Mouse (Mus musculus) hindlimb bud, embryonic 11.5 days (tissue): ENCODE data around the gene Dppa3.
"Not testable (repeated sequence)": the region's sequence is repeated elsewhere in the genome, so short reads cannot be mapped to it uniquely, and the experiment has no call there.

Experiments
- DNase-seq: peaks from one replicate; pipeline ENCODE4 v3.0.0-alpha.2; 2012; ENCODE audit warnings: low read depth, low spot score; ENCODE audit errors: extremely low spot score

Gene Dppa3

DNA sequence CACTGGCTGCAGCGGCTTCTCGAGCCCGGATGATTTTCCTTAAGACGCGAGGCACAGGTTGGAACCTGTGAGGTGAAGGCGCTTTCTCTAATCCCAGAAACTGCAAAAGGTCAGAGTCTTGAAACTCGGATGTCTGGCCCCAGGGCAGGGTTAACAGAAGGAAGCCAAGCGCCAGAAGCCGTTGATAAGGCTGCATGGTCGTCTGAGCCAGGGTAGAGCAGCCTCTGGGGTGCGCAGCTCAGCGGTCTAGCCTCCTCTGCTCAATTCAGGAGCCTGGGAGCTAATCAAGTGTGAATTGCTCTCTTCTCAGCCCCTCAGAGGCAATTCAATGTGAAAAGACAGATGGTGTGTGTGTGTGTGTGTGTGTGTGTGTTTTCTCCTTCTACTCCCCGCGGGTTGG, 16.4 kb upstream of the Dppa3 start, which contains the start of gene Gdf3:
Gene Gdf3, minus strand, starts transcription at position 317 of the 400 bp plus-strand sequence.
- DNase-seq = no peak

DNA sequence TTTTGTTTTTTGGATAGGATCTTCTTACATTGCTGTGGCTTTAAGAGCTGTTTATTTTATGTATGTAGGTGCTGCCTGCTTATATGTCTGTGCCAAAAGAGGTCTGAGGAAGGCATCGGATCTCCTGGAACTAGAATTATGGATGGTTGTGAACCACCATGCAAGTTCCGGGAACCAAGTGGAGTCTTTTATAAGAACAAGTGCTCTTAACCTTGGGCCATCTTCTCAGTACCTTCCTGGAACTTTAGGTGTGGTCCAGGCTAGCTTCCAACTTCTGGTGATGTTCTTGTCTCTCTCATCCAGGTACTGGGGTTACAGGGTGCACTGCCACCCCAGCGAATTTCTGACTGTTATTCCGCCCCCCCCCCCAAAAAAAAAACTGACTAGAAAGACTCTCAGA, 13.8 kb upstream of the Dppa3 start:
- no peak for DNase-seq

DNA sequence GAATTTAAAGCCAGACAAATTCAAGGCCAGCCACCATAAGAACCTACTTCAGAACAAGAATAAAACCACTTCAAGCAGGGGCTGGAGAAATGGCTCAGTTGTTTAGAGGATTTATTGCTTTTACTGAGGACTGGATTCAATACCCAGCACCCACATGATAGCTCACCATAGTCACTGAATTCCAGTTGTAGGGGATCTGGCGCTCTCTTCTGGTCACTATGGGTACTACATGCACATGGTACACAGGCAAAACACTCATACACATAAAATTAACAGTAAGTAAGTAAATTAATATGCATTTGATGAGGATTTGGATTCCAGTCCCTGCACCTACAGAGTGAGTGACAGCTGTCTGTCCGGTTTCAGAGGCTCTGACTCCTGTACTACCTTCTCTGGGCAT, 12.2 kb upstream of the Dppa3 start:
- no peak for DNase-seq

DNA sequence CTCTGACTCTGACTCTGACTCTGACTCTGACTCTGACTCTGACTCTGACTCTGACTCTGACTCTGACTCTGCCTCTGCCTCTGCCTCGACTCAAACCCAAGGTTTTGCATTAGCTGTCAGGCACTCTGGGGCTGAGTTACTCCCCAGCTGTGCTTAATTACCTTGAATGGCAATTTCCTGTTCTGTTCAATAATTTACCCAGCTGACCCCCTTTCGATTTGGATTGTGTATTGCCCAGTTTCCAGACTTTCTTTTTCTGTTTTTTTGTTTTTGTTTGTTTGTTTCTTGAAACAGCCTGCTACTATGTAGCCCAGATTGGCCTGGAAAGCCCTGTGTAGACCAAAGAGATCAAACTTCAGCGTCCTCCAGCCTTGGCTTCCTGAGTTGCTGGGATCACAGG, 10.2 kb upstream of the Dppa3 start:
- no peak for DNase-seq

DNA sequence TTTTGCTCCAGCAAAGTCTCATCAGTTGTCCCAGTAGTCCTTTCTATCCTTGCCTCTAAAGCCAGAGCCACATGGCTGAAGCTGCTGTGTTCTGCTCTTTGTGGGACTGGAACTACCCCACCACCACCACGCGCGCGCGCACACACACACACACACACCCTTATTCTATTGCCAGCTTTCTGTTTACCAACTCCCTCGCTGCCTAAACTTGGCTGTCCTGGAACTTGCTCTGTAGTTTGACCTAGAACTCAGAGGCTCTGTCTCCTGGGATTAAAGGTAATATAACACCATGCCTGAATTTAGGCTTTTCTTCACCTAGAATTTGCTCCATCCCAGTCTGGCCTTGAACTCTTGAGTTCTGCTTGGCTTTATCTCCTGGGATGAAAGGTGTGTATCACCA, 5.1 kb upstream of the Dppa3 start:
- no peak for DNase-seq

DNA sequence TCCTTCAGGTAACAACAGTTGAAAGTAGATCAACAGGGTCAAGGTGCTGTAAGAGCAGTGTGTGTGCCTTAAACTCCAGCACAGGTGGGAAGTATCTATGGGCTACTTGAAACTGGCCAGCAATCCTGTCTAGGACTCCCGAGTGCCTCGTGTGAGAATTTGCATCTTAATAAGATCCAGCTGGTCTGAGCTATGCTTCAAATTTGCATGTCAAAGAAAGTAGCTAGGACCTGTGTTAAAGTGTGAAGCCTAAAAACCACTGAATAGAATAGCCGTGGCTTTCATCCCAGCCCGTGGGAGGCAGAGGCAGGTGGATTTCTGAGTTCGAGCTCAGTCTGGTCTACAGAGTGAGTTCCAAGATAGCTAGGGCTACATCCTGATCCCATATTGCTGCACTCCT, 1.7 kb upstream of the Dppa3 start:
- no peak for DNase-seq

DNA sequence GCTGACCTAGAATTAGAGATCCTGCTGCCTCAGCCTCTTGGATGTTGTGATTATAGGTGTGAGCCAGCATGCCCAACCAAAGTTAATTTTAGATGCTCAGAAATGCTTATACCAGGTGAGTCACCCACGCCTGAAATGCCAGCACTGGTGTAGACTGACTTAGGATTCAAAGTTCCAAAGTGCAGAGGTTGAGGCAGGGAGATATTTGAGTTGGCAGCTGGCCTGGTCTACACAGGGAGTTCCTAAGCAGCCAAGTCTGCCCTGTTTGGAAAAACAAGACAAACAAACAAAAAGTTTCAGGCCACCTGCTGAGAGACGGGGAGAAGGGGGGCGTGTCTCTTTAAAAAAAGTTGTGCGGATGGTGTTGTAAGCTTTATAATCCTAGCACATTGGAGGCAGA, 1.1 kb upstream of the Dppa3 start:
- DNase-seq = no peak

DNA sequence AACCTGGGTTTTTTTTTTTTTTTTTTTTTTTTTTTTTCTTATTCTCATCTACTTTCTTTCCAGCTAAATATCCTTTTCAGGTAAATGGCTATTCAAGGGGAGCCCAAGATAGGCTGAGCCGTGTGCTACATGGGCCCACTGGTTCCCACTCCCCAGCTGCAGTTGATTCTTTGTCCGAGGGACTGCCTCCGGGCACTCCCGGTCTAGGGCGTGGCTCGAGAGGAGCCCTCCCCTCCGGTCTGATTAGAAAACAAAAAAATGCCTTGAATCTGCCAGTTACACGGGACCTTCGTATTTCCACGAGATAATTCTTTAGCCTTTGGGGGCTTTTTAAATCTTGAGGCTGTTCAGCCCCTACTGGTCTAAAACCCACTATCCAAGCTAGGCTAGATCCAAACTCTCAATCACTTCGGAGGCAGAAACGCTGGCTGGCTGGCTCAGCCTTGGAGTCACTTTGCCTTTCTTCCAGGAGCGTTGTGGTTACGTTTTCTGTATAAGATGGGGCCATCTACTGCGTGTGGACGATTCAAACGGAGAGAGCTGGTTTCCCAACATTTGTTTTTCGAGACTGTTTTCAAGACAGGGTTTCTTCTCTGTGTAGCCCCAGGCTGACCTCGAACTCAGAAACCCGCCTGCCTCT, 1.4 kb downstream of the Dppa3 start:
- DNase-seq = no peak

DNA sequence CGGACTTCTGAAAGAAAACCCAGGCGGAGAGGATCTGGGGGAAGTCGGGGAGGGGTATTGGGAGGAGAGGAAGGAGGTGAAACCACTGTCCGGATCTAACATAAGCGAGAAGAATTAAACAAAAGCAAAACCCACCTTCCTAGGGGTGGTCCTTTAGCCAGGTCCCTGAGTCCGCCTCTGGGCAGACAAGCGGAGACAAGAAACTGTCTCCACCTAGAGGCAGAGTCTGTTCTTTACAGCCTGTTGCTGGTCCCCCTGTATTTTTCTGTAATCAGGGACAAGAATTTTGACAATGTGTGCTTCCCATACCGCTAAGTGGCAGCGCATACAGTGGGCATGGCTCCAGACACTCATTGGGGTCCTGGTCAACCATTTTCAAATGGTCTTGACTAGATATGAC, 7.2 kb downstream of the Dppa3 start:
- DNase-seq = no peak

DNA sequence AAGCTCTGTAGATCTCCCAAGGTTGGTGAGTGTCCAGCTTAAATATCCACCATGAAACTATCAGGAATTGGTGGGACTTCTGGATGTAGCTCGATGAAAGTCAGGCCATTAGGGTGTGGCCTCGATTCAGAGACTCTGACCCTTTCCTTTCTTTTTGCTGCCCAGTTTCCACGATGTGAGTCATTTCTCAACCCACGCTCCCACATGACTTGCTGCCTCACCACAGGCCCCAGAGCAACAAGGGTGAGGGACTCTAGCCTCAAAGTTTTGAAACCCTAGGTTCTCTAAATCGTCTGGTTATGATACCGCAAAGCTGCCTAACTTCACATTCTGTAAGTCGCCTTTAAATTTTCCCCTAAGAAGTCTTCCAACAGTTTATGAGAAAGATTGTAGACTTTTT, 9.1 kb downstream of the Dppa3 start:
- no peak for DNase-seq

DNA sequence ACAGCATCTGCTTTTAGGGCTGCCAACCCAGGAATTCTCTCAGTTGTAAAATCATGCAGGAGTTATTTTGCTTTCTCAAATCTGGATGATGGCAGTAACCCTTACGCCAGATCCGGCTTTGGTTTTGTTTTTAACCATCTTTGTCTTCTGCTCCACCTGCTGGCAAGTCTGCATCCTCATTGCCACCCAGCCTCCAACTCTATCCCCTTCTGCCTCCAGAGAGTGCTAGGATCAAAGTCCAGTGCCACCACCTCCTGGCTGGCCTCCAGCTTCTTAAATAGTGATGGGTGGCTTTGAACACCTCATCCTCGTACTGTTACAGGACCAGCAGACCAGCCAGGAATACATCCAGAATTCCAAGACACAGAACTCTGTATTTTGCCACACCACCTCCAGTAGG, 10.5 kb downstream of the Dppa3 start:
- DNase-seq = no peak

DNA sequence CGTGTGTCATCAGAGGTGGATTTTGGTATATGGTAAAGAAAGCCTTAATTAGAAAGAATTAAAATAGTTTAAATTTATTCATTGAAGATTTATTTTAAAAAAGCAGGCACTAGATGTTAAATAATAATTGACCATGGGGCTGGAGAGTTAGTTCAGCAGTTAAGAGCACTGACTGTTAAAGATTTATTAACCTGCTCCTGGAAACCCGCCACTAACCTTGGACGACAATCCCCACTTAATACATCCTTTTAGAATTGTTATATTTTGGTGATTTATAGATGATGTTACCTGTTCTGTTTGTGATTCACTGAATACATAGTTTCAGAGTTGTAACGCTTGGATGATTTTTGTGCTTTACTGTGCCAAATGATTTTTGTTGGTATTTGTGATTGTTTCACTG, 11.4 kb downstream of the Dppa3 start:
- DNase-seq = not testable (repeated sequence)

DNA sequence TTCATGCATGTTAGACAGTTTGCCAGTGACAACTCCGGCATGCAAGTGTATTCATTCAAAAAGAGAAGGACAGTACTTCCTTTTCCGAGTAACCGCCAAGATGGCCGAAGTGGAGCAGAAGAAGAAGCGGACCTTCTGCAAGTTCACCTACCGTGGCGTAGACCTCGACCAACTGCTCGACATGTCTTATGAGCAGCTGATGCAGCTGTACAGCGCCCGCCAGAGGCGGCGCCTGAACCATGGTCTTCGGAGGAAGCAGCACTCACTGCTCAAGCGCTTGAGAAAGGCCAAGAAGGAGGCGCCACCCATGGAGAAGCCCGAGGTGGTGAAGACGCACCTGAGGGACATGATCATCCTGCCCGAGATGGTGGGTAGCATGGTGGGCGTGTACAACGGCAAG, 18.0 kb downstream of the Dppa3 start:
- DNase-seq = not testable (repeated sequence)

DNA sequence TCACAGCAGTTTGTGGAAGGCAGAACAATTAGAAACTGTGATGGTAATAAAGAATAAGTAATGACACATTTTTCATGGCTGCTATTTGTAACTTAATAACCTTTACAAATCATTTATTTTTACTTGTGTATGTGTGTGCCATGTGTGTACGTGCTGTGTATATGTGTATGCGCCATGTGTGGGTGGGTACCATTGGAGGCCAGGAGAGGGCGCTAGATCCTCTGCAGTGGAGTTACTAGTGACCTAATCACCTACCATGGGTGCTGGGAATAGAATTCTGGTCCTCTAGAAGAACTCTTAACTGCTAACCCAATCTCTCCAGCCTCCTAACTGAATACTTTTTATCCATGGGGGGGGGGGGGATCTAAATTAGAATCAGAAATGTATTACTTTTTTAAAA, 23.7 kb downstream of the Dppa3 start:
- DNase-seq = no peak

DNA sequence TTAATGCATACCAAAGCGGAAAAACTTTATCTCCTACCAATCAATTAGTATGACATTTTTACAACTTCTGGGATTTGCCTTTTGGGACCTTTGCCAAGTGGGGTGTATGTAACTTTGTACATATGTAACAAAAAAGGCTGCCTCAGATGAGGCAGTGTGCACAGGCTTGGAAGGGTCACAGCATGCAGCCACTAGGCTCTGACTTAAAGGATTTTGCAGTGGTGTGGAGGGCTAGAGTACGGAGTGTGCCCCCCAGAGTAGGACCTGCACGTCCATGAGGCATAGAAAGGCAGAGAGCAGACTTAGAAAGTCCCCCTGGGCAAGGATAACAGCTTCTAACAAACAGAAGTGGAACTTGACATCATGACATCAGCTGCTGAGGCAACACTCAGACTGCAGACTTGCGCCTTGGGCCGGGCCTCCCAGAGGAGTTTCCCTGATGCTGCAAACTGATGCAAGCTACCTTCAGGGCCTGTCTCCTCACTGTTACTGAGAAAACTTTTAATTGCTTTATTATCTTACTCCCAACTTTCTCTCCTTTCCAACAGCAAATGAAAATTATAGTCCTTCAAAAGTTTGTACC, 24.3 kb downstream of the Dppa3 start:
- no peak for DNase-seq

DNA sequence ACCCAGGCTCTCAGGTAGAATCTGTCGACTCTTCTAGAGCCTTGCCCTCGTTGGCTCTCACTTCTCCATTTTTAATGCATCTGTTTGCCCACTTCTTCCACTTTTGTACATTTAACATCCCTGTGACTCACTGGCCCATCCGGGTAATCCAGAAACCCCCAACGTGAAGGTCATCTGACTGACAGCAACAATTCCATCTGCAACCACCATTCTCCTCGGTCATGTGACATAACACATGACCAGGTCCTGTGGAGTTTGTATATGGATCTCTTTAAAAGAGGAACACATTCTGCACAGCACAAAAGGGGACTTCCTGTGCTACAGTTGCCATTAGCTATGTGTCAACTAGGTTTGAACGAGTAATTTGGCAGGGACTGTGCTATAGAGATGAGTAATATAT, 28.1 kb downstream of the Dppa3 start:
- DNase-seq = no peak

DNA sequence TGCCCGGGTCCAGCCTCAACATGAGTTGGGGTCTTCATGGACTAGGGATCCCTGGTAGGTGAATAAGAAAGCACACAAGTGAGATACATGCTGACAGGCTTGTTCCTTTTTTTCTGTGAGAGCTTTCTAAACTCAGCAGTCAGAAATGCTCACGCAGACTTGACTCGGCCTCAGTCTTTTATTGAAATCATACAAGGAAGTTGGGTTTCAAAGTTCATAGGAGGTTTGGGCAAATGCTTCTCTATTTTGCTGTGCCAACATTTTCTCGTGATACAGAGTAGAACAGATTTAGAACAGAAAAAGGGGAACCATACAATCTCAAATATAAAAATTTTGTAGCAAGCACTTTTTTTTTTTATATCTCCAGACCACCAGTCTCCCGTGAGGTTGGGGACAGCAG, 31.4 kb downstream of the Dppa3 start:
- DNase-seq = no peak

DNA sequence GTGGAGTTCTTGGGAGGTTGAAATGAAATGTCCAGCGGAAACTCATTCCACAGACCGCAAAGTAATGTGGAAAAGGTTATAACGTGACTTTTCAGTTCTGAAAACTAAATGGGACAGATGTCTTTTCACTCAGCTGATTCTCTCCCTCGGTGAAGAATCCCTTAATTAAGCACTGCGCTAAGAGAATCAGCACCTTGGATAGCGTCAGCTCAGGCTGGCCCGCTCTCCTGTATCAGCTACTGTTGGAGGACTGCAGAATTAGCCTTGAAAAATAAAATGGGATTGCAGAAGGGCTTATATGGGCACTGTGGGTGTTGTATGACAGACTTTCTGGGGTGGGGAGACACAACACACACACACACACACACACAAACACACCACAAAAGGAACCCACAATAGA, 33.4 kb downstream of the Dppa3 start:
- DNase-seq = peak; percentile 52

DNA sequence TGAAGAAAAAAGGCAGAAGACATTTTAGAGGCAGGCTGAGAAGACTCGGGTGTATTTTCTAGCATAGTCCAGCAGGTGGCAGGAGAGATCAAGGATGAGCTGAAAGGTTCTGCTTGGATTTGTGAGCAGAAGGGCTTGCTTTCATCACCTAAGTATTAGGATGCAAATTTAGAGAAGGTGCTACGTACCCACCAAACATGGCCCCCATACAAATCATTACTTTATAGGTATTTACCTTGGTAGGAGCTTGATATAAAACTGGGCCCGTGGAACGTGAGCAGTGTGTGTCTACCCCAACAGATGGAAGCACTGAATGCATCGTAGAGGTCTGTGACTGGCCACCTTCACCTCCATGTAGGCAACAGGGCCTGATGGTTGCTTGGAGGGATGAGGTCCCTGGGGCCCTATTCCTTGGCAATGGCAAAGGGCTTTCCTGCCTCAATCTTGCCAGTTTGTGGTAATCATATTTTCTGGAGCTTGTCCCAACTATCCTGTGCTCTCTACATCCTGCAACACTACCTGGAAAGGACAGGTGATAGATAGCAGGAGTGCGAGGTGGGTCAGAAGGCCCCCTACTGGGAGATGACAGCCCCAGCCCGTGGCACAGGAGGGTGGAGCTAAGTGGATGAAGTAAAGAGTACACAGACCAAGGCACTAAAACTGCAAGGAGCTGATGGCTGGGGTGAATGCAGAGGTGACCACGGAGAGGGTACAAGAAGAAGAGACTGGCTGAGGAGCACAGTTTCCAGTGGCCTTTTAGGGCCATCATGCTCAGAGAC, 34.6 kb downstream of the Dppa3 start:
- no peak for DNase-seq

DNA sequence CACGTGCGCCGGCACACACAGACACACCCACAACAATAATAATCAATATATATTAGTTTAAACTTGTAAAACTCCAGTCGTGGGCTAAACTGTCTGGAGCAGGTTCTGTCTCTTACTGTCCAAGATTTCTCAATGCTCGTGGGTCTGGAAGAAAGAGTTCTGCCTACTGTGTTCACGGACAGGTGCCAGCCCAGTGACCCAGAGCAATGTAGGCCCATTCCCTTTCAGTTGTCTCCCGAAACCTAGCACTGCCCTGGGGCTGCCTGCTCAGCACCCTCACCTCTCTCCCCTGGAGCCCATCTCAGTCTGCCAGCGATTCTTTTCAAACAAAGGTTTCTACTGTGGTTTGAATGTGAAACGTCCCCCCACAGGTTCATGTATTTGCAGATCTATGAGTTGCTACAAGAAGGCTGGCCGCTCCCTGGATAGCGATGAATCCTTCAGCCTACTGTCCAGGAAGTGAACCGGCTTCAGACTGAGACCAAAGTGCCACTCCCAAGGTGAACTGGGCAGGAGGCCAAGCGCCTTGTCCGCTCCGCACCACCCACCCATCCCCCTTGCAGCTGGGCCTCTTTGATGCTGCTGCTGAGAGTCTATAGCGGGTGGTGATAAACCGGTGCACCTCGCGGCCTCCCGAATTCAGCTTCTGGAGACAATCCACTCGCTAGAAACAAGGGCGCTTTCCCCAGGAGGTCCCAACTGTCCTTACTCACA, 36.5 kb downstream of the Dppa3 start:
- DNase-seq = no peak

DNA sequence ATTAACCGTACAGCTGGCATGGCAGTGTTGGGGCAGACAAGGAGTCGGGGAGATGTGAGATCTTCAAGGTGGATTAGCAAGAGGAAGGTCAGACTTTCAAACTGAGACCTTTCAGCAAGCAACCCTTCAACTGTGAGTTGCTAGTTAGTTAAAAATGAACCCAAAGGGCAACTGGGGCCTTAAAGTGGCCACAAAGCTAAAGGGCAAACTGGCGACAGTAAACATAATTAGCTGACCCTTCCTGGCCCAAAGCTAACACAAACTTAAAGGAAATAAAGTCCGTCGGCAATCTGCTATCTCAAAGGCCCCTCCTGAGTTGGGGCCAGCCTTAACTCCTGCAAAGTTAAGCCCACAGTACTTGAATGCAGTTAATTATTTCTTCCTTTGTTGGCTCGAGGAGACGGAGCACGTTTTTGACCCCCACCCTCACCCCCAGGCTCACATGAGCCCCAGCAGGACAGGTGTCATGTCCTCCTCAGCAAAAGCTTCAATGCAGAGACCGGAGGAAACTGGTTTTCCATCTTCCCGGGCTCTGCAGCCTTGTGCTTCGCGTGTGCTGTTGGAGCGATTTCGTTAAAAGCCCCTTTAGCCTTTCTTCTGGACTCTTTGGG, 37.5 kb downstream of the Dppa3 start:
- no peak for DNase-seq
